Mouse (Mus musculus) lung, embryonic 15.5 days (tissue): ENCODE data around the gene Ankrd2. TPM values are rescaled to one million over a fixed set of nuclear protein-coding genes. Genes with fewer than 3 reads are reported as not detected.

ENCODE experiments used
- ATAC-seq: fragments of 200-750 bp; cut with Nextera tagmentation; 2 replicates; pipeline ENCODE4 v1.8.0; 2017; ENCODE audit warnings: moderate number of reproducible peaks, borderline replicate concordance; ENCODE audit not compliant: low FRiP score, low TSS enrichment; ENCODE audit errors: extremely low read depth
- H3K27ac ChIP-seq: fragments of 300-500 bp; sonication (generic); 2 replicates; pipeline ENCODE4 v1.5.1; 2015; ENCODE audit warnings: moderate library complexity, mild to moderate bottlenecking, inconsistent platforms
- H3K27me3 ChIP-seq: fragments of 300-500 bp; sonication (generic); 2 replicates; pipeline ENCODE4 v1.6.1; 2015; ENCODE audit warnings: inconsistent platforms
- H3K36me3 ChIP-seq: fragments of 300-500 bp; sonication (generic); 2 replicates; pipeline ENCODE4 v1.6.1; 2015; ENCODE audit warnings: inconsistent platforms
- H3K4me1 ChIP-seq: fragments of 300-500 bp; sonication (generic); 2 replicates; pipeline ENCODE4 v1.6.1; 2015; ENCODE audit warnings: inconsistent platforms
- H3K4me2 ChIP-seq: fragments of 300-500 bp; sonication (generic); 2 replicates; pipeline ENCODE4 v1.6.1; 2015; ENCODE audit warnings: inconsistent platforms, mild to moderate bottlenecking, moderate library complexity
- H3K4me3 ChIP-seq: fragments of 300-500 bp; sonication (generic); 2 replicates; pipeline ENCODE4 v1.5.1; 2015; ENCODE audit warnings: mild to moderate bottlenecking, inconsistent platforms
- H3K9ac ChIP-seq: fragments of 300-500 bp; sonication (generic); 2 replicates; pipeline ENCODE4 v1.6.1; 2015; ENCODE audit warnings: inconsistent platforms
- H3K9me3 ChIP-seq: fragments of 300-500 bp; sonication (generic); 2 replicates; pipeline ENCODE4 v1.6.1; 2016; ENCODE audit warnings: inconsistent platforms
- WGBS: fragments of 180-500 bp; shearing (Covaris S2); methylation state at CpG from one replicate; pipeline ENCODE4 v1.1.7; 2015; 5-methylcytosine and 5-hydroxymethylcytosine counted together
- polyA plus RNA-seq: library from polyadenylated mRNA; unstranded; fragments of >200 nt; fragmentation: Nextera tagmentation; extraction: Ambion mirVana; gene quantifications from 2 replicates; pipeline ENCODE4 v1.2.1, GENCODE M21; 2015

Ankrd2 gene
- polyA plus RNA-seq, result 0.31 and 0.58 TPM in 2 replicates

DNA sequence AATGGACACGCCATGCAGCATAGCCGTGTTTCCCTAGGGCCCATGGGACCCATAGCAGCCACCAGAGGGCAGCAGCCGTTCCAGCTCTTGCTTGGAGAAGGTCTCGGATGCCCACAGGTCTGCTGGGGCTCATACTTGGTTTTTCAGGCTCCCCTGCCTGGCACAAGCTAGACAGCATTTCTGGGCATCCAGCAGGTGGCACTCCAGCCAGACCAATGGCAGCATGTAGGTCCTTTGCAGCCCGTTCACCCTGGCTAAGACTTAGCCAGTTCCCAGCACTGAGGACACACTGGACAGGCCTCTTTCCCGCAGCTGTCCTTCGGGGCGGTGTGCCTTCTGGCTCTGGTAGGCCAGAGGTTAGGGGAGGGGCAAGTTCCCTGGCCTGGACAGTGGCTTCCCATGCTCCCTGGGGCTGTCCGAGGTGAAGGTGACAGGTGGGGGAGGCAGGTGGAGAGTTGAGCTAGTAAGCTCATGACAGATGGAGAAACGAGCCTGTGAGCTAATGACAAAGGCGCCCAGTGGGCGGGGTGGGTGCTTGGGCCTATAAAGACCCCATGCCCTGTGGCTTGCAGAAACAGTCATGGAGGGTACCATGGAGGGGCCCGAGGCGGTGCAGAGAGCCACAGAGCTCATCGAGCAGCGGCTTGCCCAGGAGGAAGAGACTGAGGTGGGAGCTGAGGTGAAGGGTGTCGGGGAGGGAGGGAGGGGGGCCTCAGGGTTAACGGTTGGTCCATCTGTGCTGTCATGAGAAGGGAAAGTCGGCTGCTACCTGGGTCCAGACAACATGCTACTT lies at the start of gene Ankrd2:
Gene Ankrd2, plus strand, starts transcription at position 545 of the 793 bp plus-strand sequence.
- H3K27ac ChIP-seq, result no peak within 1 kb of the TSS
- peaks cover 5% of the 10 kb centered on the region; the same call in 1 of the 2 replicates for H3K27me3 ChIP-seq
- peak; percentile 80 for ATAC-seq
- no peaks in the 10 kb centered on the region for H3K9me3 ChIP-seq
- no peak within 1 kb of the TSS for H3K9ac ChIP-seq
- H3K4me2 ChIP-seq, result no peak within 1 kb of the TSS
- no peak within 1 kb of the TSS for H3K4me3 ChIP-seq
- WGBS, result 67% methylated on average over 19 of the region's 19 CpGs
- peaks cover 12% of the 10 kb centered on the region for H3K4me1 ChIP-seq
- H3K36me3 ChIP-seq, result no peaks in the 10 kb centered on the region; the same call in none of the 2 replicates

DNA sequence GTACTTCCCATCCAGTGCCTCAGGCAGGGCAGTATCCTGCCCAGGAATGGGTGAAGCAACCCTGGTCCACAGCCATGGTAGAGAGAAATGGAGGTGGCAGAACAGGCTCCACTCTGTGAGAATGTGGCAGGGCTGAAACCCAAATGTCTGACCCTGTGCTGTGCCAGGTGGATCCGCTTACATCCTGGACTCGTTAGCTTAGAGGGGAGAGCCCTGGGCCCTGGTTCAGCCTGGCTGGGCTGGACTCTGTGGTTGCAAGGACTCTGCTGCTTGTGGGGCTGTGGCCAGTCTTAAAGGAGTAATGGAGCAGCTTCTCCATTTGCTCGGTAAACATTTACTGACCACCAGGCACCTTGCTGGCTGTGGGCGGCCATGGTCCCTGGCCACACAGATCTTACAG lies 48.6 kb upstream of the Ankrd2 start:
- H3K4me1 ChIP-seq, result peaks cover 9% of the 10 kb centered on the region
- no peaks in the 10 kb centered on the region for H3K9me3 ChIP-seq
- no peak overlapping the region for H3K4me3 ChIP-seq
- H3K36me3 ChIP-seq, result no peaks in the 10 kb centered on the region
- no peaks in the 10 kb centered on the region for H3K27me3 ChIP-seq
- no peak overlapping the region for H3K9ac ChIP-seq
- no peak overlapping the region for H3K4me2 ChIP-seq
- 74% methylated on average over 4 of the region's 4 CpGs for WGBS
- 0 out of 2 replicates have a peak, but pooled peaks have one; percentile 6 for ATAC-seq
- H3K27ac ChIP-seq, result no peak overlapping the region

DNA sequence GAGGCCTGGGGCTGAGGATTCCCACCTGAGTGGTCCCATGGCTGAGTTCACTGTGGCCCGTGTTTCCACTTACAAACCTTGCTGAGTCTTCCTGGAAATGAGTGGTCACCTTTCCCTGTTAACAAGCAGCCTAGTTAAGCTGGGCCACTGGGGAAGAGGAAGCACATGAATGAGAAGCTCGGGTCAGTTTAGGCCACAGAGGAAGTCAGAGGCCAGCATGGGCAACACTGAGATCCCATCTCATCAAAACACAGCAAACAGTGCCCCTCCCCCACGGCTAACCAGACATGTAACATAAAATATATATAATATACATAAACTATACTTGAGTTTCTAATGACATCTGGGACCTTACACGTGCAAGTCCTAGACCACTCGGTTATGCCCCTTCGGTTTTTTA lies 46.0 kb upstream of the Ankrd2 start:
- Histone ChIP-seq H3K9ac (no peak overlapping the region), H3K4me3 (no peak overlapping the region), H3K9me3 (no peaks in the 10 kb centered on the region), H3K4me1 (peaks cover 18% of the 10 kb centered on the region), H3K27me3 (no peaks in the 10 kb centered on the region), H3K36me3 (no peaks in the 10 kb centered on the region), H3K4me2 (no peak overlapping the region), H3K27ac (no peak overlapping the region)
- no peak for ATAC-seq
- 69% methylated on average over 6 of the region's 6 CpGs for WGBS

DNA sequence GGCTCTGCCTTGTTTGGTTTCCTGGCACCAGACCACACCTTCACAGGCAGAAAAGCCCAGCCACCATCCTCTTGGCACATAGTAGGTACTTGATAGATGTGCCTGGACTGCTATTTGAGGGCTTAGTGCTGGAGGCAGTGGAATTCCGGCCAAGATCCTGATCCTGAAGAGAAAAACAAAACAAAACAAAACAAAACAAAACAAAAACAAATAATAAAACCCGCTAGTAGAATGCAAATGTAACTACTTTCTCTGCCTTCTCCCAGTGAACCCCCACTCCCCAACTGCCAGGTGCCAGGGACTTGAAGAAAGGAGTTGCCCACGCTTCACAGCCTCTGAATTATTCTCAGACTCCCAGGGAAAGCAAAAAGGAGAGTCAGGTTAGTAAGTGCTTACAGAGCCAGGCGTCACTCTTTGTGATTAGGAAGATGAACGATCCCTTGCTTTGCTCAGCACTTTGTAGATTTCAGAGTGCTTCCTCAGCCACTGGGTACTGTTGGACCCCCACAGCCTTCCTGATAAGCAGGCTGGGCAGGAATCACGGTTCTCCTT lies 43.8 kb upstream of the Ankrd2 start:
- Histone ChIP-seq H3K4me2 (no peak overlapping the region), H3K27me3 (no peaks in the 10 kb centered on the region), H3K27ac (no peak overlapping the region), H3K4me3 (no peak overlapping the region), H3K4me1 (peaks cover 18% of the 10 kb centered on the region), H3K9ac (no peak overlapping the region), H3K9me3 (no peaks in the 10 kb centered on the region), H3K36me3 (no peaks in the 10 kb centered on the region)
- WGBS, result 42% methylated on average over 6 of the region's 6 CpGs
- no peak for ATAC-seq

DNA sequence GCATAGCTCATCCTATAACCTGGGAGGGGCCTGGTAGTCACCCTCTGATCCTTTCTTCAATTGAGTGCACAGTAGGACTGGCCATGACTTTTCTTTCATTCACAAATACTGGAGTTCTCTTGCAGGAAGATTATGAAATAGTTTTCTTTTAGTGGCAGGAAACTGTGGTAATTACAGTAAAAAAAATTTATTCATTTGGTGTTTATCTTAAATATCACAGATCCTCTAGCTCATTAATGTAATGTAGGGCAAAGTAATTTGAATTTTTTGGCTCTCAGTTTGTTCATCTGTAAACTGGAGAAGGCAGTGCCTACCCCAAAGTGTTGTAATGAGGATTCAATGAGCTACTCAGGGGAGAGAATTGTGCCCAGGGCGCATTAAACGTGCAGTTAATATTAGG lies 42.8 kb upstream of the Ankrd2 start:
- no peak overlapping the region for H3K4me2 ChIP-seq
- no peaks in the 10 kb centered on the region for H3K36me3 ChIP-seq
- peak overlapping the region; percentile 24 for H3K27ac ChIP-seq
- no peaks in the 10 kb centered on the region for H3K27me3 ChIP-seq
- no peak for ATAC-seq
- peaks cover 18% of the 10 kb centered on the region for H3K4me1 ChIP-seq
- H3K4me3 ChIP-seq, result no peak overlapping the region
- H3K9ac ChIP-seq, result no peak overlapping the region
- H3K9me3 ChIP-seq, result no peaks in the 10 kb centered on the region
- WGBS, result 61% methylated on average over 2 of the region's 2 CpGs

DNA sequence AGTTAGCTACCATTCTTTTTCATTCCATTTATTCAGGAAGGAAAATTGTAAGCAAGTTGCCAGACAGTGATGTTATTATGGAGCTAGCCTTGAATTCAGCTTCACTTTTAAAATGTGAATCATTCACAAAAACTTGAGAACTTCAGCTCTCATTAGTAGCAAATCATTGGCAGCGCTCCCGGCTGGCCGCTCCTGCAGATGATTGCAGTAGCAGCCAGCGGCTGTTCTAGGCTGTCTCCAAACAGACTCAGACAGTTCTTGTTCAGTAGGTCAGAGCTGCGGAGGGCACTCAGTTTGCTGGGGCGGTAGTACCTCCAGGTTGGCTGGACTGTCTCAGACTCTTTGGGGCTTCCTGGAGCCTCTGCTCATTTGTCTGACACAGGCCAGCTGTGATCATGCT lies 42.3 kb upstream of the Ankrd2 start:
- Histone ChIP-seq H3K9ac (no peak overlapping the region), H3K4me2 (no peak overlapping the region), H3K27ac (peak overlapping the region; percentile 24), H3K27me3 (no peaks in the 10 kb centered on the region), H3K4me1 (peaks cover 18% of the 10 kb centered on the region), H3K36me3 (no peaks in the 10 kb centered on the region), H3K4me3 (no peak overlapping the region), H3K9me3 (no peaks in the 10 kb centered on the region)
- 42% methylated on average over 6 of the region's 6 CpGs for WGBS
- ATAC-seq, result peak; percentile 39; the same call in 1 of the 2 replicates

DNA sequence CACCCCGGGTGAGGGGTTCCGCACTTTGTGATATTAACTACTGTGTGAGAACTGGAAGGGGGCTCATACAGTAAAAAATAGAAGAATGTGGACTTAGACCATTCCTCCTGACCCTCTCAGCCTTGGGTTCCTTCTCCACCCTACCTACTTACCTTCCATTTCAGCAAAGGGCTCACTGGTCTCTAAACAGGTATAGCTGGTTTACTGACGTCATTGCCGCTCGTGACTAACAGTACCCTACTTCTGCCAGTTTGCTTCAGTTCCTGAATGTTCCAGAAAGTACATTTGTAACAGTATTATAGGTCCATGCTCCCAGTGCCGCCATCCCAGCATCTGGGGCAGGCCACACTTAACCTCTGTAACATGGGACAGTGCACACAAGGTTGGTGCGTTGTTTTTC lies 41.8 kb upstream of the Ankrd2 start:
- H3K36me3 ChIP-seq, result no peaks in the 10 kb centered on the region
- H3K9me3 ChIP-seq, result no peaks in the 10 kb centered on the region
- H3K27me3 ChIP-seq, result no peaks in the 10 kb centered on the region
- WGBS, result 77% methylated on average over 7 of the region's 7 CpGs
- H3K4me3 ChIP-seq, result no peak overlapping the region
- ATAC-seq, result no peak
- H3K4me2 ChIP-seq, result no peak overlapping the region
- peaks cover 22% of the 10 kb centered on the region for H3K4me1 ChIP-seq
- H3K27ac ChIP-seq, result no peak overlapping the region
- H3K9ac ChIP-seq, result no peak overlapping the region

DNA sequence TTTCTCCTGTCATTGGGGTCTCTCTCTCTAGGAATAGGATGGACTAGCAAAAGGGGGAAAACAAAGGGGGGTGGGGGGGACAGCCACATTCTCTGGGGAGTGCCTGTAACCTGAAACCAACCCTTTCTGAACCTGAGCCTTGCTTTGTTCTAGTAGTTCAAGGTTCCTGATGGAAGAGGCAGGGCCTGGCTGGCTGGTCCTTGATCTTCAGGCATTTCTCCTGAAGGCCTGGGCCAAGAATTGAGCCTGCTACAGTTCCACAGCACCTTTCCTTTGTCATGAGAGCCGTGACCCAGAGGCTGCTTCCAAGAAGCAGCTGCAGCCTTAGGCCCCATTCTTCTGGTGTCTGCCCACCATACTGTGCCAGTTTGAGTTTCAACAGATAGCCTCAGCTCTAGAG lies 40.3 kb upstream of the Ankrd2 start:
- no peaks in the 10 kb centered on the region for H3K27me3 ChIP-seq
- no peak for ATAC-seq
- H3K4me2 ChIP-seq, result no peak overlapping the region
- no peak overlapping the region for H3K27ac ChIP-seq
- no peaks in the 10 kb centered on the region for H3K36me3 ChIP-seq
- H3K4me3 ChIP-seq, result no peak overlapping the region
- peaks cover 34% of the 10 kb centered on the region for H3K4me1 ChIP-seq
- no peaks in the 10 kb centered on the region for H3K9me3 ChIP-seq
- H3K9ac ChIP-seq, result no peak overlapping the region
- 39% methylated on average over 1 of the region's 1 CpGs for WGBS

DNA sequence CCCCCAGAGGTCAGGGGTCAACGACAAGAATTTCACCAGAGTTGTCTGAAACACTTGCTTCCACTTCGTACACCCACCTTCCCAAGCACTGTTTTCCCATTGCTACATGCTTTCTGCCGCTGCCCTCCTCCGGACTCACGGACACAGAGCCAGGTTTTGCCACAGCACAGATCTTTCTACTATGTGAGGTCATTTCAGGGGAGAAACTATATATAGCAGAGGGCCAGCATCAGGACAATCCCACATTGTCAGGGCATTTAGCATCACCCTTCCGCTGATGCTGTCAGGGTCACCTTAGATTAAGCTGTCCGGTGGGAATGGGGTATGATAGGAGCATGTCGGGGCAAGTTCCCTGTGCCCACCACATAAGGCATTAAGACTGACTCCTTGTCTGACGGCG lies 38.7 kb upstream of the Ankrd2 start:
- Histone ChIP-seq H3K4me3 (no peak overlapping the region), H3K27ac (no peak overlapping the region), H3K27me3 (no peaks in the 10 kb centered on the region), H3K9me3 (no peaks in the 10 kb centered on the region), H3K4me1 (peaks cover 42% of the 10 kb centered on the region), H3K4me2 (no peak overlapping the region), H3K36me3 (no peaks in the 10 kb centered on the region), H3K9ac (no peak overlapping the region)
- WGBS, result 69% methylated on average over 10 of the region's 10 CpGs
- no peak for ATAC-seq

DNA sequence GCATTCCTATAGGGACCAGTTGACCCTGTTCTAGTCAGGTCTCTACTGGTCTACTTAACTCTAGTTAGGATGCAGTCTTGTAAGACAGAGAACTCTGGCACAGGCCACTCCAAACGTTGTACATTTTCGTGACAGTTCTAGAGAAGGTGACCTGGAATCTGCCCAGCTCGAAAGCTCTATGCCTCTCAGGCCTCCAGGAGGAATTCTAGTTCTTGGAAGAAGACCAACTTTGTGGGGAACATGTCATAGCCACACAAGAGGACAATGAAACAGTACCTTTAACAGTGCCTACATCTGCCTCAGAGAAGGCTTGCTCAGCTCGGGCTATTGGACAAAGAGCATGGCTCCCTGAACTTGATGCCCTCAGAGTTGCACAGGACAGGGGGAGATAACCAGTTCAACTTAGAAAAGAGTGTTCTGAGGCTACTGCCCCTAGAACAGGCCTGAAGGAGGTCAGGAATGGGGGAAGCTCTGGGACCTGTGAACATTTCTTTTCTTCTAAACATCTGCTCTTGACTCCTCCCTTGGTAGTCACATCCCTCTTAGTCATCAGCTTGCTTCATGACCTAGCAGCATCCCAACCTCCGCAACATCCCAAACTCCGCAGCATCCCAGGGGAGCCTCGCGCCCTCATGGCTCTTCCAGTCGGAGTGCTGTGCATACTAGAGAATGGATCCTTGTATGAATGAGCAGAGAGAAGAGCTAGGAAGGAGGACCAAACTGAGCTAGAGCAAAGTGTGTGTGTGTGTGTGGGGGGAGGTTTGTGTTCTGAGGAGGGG lies 36.8 kb upstream of the Ankrd2 start:
- Histone ChIP-seq H3K27me3 (no peaks in the 10 kb centered on the region), H3K27ac (no peak overlapping the region), H3K36me3 (no peaks in the 10 kb centered on the region), H3K4me1 (peaks cover 26% of the 10 kb centered on the region), H3K4me2 (no peak overlapping the region), H3K9me3 (no peaks in the 10 kb centered on the region), H3K4me3 (no peak overlapping the region), H3K9ac (no peak overlapping the region)
- no peak for ATAC-seq
- WGBS, result 75% methylated on average over 9 of the region's 9 CpGs

DNA sequence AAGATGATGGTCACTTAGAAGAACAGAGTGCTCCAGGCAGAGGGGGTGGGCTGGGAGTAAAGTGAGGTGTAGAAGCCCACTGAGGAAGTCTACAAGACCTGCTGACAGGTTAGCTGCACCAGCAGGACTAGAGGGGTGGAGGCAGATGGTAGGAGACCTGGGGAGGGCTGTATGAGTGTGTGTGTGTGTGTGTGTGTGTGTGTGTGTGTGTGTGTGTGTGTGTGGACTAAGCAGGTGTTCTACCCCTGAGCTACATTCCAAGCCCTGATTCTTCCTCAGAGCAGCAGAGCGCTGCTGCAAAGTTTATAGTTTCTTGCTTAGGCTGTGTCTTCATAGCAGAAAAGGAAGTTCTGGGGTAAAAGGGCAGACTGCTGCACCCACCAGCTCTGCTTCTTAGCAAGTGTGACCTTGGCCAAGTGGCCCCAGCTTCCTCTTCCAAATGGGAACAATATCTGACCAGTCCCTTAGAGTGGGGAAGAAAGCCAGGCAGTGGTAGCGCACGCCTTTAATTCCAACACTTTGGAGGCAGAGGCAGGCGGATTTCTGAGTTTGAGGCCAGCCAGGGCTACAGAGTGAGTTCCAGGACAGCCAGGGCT lies 36.0 kb upstream of the Ankrd2 start:
- Histone ChIP-seq H3K4me1 (peaks cover 27% of the 10 kb centered on the region), H3K9ac (no peak overlapping the region), H3K36me3 (no peaks in the 10 kb centered on the region), H3K27me3 (no peaks in the 10 kb centered on the region), H3K9me3 (no peaks in the 10 kb centered on the region), H3K4me3 (no peak overlapping the region), H3K27ac (peak overlapping the region; percentile 49), H3K4me2 (no peak overlapping the region)
- no peak for ATAC-seq
- WGBS, result 73% methylated on average over 4 of the region's 4 CpGs
